Mouse (Mus musculus): ENCODE results near the gene Azin2. TPM values are rescaled to one million over a fixed set of nuclear protein-coding genes. Genes with fewer than 3 reads are reported as not detected.

Azin2 gene
- polyA plus RNA-seq, 1 experiment = 32.9 TPM

DNA sequence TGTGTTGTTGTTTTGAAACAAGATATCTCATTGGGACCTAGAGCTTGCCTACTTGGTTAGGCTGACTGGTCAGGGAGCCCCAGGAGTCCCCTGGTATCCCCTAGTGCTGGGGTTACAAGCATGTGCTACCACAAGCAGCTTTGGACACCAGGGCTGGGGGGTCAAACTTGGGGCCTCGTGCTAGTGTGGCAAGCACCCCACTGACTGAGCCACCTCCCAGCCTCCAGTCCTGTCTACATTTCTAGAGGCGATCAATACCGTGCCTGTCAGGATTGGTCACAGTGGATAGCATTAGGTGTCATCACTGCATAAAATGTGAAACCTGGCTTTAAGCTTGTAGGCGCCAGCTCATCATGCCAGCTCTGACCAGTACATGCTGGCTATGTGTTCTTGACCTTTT is 66.4 kb downstream of the Azin2 start:
- no peak overlapping the region for H3K27ac ChIP-seq (ENCODE audit: insufficient read depth, low read length)
- H3K36me3 ChIP-seq (ENCODE audit: control insufficient read depth, insufficient read depth, low read length, poor library complexity, severe bottlenecking) = no peaks in the 10 kb centered on the region
- H3K4me3 ChIP-seq (ENCODE audit: low read depth, low read length) = no peak overlapping the region
- no peak overlapping the region for H3K9ac ChIP-seq (ENCODE audit: low read depth, poor library complexity, severe bottlenecking)
- no peaks in the 10 kb centered on the region for H3K4me1 ChIP-seq (ENCODE audit: control insufficient read depth, insufficient read depth, low read length)
- TF ChIP-seq POLR2A (IDR thresholded peaks at IDR 0.05; ENCODE audit: insufficient read depth, low read length) (no peak), EP300 (IDR thresholded peaks at IDR 0.05; ENCODE audit: insufficient read depth, low read depth, low read length) (no peak), CTCF (IDR thresholded peaks at IDR 0.05; ENCODE audit: low read depth, low read length) (no peak)
- H3K9me3 ChIP-seq (replicated peaks; ENCODE audit: control insufficient read depth, insufficient read depth, low read length, poor library complexity, severe bottlenecking) = no peaks in the 10 kb centered on the region
- no peaks in the 10 kb centered on the region for H3K27me3 ChIP-seq (ENCODE audit: control insufficient read depth, insufficient read depth, low read length, poor library complexity, severe bottlenecking)

- no peaks in the 10 kb centered on the region for H3K36me3 ChIP-seq (ENCODE audit: control insufficient read depth, insufficient read depth, low read length, poor library complexity, severe bottlenecking)
- H3K9ac ChIP-seq (ENCODE audit: low read depth, poor library complexity, severe bottlenecking) = no peak overlapping the region
- H3K9me3 ChIP-seq (replicated peaks; ENCODE audit: control insufficient read depth, insufficient read depth, low read length, poor library complexity, severe bottlenecking) = no peaks in the 10 kb centered on the region
- H3K4me3 ChIP-seq (ENCODE audit: low read depth, low read length) = no peak overlapping the region
- no peak for TF ChIP-seq CTCF (IDR thresholded peaks at IDR 0.05; ENCODE audit: low read depth, low read length)
- TF ChIP-seq EP300 (IDR thresholded peaks at IDR 0.05; ENCODE audit: insufficient read depth, low read depth, low read length) = no peak
- no peak for TF ChIP-seq POLR2A (IDR thresholded peaks at IDR 0.05; ENCODE audit: insufficient read depth, low read length)
- no peaks in the 10 kb centered on the region for H3K4me1 ChIP-seq (ENCODE audit: control insufficient read depth, insufficient read depth, low read length)
- no peak overlapping the region for H3K27ac ChIP-seq (ENCODE audit: insufficient read depth, low read length)
- no peaks in the 10 kb centered on the region for H3K27me3 ChIP-seq (ENCODE audit: control insufficient read depth, insufficient read depth, low read length, poor library complexity, severe bottlenecking)
Observed at GRCm38 (mm10) chr4:128894112-128894511, 68.1 kb downstream of the Azin2 start.

GRCm38 (mm10) chr4:128892188-128892587 is 70.1 kb downstream of the Azin2 start:
- Histone ChIP-seq H3K4me1 (ENCODE audit: control insufficient read depth, insufficient read depth, low read length) (no peaks in the 10 kb centered on the region), H3K27ac (ENCODE audit: insufficient read depth, low read length) (no peak overlapping the region), H3K4me3 (ENCODE audit: low read depth, low read length) (no peak overlapping the region), H3K27me3 (ENCODE audit: control insufficient read depth, insufficient read depth, low read length, poor library complexity, severe bottlenecking) (no peaks in the 10 kb centered on the region), H3K9ac (ENCODE audit: low read depth, poor library complexity, severe bottlenecking) (no peak overlapping the region), H3K36me3 (ENCODE audit: control insufficient read depth, insufficient read depth, low read length, poor library complexity, severe bottlenecking) (no peaks in the 10 kb centered on the region), H3K9me3 (replicated peaks; ENCODE audit: control insufficient read depth, insufficient read depth, low read length, poor library complexity, severe bottlenecking) (no peaks in the 10 kb centered on the region)
- TF ChIP-seq POLR2A (IDR thresholded peaks at IDR 0.05; ENCODE audit: insufficient read depth, low read length) (no peak), EP300 (IDR thresholded peaks at IDR 0.05; ENCODE audit: insufficient read depth, low read depth, low read length) (no peak), CTCF (IDR thresholded peaks at IDR 0.05; ENCODE audit: low read depth, low read length) (no peak)

- Histone ChIP-seq H3K27me3 (ENCODE audit: control insufficient read depth, insufficient read depth, low read length, poor library complexity, severe bottlenecking) (no peaks in the 10 kb centered on the region), H3K4me1 (ENCODE audit: control insufficient read depth, insufficient read depth, low read length) (no peaks in the 10 kb centered on the region), H3K27ac (ENCODE audit: insufficient read depth, low read length) (no peak overlapping the region), H3K36me3 (ENCODE audit: control insufficient read depth, insufficient read depth, low read length, poor library complexity, severe bottlenecking) (no peaks in the 10 kb centered on the region), H3K9ac (ENCODE audit: low read depth, poor library complexity, severe bottlenecking) (no peak overlapping the region), H3K4me3 (ENCODE audit: low read depth, low read length) (no peak overlapping the region), H3K9me3 (replicated peaks; ENCODE audit: control insufficient read depth, insufficient read depth, low read length, poor library complexity, severe bottlenecking) (no peaks in the 10 kb centered on the region)
- TF ChIP-seq POLR2A (IDR thresholded peaks at IDR 0.05; ENCODE audit: insufficient read depth, low read length) (no peak), EP300 (IDR thresholded peaks at IDR 0.05; ENCODE audit: insufficient read depth, low read depth, low read length) (0 out of 2 replicates have a peak, but pooled peaks have one; percentile 35), CTCF (IDR thresholded peaks at IDR 0.05; ENCODE audit: low read depth, low read length) (no peak)
Observed at GRCm38 (mm10) chr4:128891746-128892145, 70.5 kb downstream of the Azin2 start.

- H3K4me1 ChIP-seq (ENCODE audit: control insufficient read depth, insufficient read depth, low read length) = no peaks in the 10 kb centered on the region
- H3K27ac ChIP-seq (ENCODE audit: insufficient read depth, low read length) = no peak overlapping the region
- no peak for TF ChIP-seq EP300 (IDR thresholded peaks at IDR 0.05; ENCODE audit: insufficient read depth, low read depth, low read length)
- TF ChIP-seq POLR2A (IDR thresholded peaks at IDR 0.05; ENCODE audit: insufficient read depth, low read length) = no peak
- no peak for TF ChIP-seq CTCF (IDR thresholded peaks at IDR 0.05; ENCODE audit: low read depth, low read length)
- no peak overlapping the region for H3K4me3 ChIP-seq (ENCODE audit: low read depth, low read length)
- no peaks in the 10 kb centered on the region for H3K9me3 ChIP-seq (replicated peaks; ENCODE audit: control insufficient read depth, insufficient read depth, low read length, poor library complexity, severe bottlenecking)
- H3K9ac ChIP-seq (ENCODE audit: low read depth, poor library complexity, severe bottlenecking) = no peak overlapping the region
- H3K36me3 ChIP-seq (ENCODE audit: control insufficient read depth, insufficient read depth, low read length, poor library complexity, severe bottlenecking) = no peaks in the 10 kb centered on the region
- no peaks in the 10 kb centered on the region for H3K27me3 ChIP-seq (ENCODE audit: control insufficient read depth, insufficient read depth, low read length, poor library complexity, severe bottlenecking)
Observed at GRCm38 (mm10) chr4:128891157-128891556, 71.1 kb downstream of the Azin2 start.

GRCm38 (mm10) chr4:128889752-128890630 is 72.3 kb downstream of the Azin2 start:
- Histone ChIP-seq H3K9me3 (replicated peaks; ENCODE audit: control insufficient read depth, insufficient read depth, low read length, poor library complexity, severe bottlenecking) (no peaks in the 10 kb centered on the region), H3K9ac (ENCODE audit: low read depth, poor library complexity, severe bottlenecking) (no peak overlapping the region), H3K27me3 (ENCODE audit: control insufficient read depth, insufficient read depth, low read length, poor library complexity, severe bottlenecking) (no peaks in the 10 kb centered on the region), H3K36me3 (ENCODE audit: control insufficient read depth, insufficient read depth, low read length, poor library complexity, severe bottlenecking) (no peaks in the 10 kb centered on the region), H3K4me3 (ENCODE audit: low read depth, low read length) (no peak overlapping the region), H3K27ac (ENCODE audit: insufficient read depth, low read length) (no peak overlapping the region), H3K4me1 (ENCODE audit: control insufficient read depth, insufficient read depth, low read length) (no peaks in the 10 kb centered on the region)
- TF ChIP-seq CTCF (IDR thresholded peaks at IDR 0.05; ENCODE audit: low read depth, low read length) = no peak

Measured in ES-Bruce4 (cell line).